Mouse (Mus musculus): ENCODE measurements at regions not wholly inside any gene's neighbourhood (a gene's known extent, or its start where the extent isn't known, plus 50 kb on each side); places are given as distances from the start of the nearest gene placed in this dataset.

DNA sequence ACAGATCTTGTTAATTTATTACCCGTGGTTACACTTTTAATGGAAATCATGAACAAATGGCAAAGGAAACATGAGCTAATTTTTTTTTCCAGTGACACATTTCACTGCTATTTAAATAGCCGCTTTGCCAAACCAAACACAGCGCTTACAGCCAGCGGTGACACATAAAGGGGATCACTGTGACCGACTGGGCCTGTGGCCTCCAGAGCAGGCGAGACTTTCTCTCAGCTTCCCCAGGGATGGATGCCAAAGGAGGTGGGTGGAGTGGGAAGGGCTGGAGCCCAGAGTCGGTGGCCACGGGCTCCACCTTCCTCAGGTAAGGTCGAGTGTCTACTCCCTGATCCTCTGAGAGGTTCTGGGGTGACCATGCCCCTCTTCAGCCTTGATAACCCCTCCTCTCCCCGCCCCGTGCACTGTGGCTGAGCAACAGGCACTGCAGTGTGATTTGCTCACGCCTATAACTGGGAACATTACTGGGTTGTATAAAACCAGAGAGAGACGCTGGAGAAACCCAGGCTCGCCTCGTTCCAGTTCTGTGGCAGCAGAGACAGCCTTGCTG is 66.6 kb upstream of the Pkdcc start:
- no peak for ATAC-seq
- 85% methylated on average over 15 of the region's 15 CpGs for WGBS

DNA sequence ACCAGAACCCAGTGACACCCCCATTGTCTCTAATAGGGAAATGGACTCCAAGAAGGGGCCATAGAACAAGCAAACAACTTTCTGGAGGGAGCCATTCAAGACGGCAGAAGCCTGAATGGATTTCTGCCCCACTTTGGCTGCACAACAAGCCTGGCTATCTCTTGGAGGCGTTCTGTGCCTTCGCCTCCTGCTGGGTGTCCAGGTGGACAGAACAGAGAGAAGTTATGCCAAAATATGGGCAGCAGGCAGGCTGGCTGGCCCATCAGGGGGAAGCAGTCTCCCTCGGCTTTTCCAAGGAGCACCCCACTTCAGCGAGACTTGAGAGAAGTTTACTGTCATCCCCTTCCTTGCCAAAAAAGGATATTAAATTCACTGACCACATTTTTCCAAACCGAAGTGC is 65.8 kb upstream of the Pkdcc start:
- no peaks in the 10 kb centered on the region for H3K27me3 ChIP-seq (ENCODE audit: insufficient read depth, low read length)
- no peak for ATAC-seq
- no peaks in the 10 kb centered on the region for H3K9me3 ChIP-seq (ENCODE audit: low read length)
- H3K27ac ChIP-seq, result no peak overlapping the region
- no peak for DNase-seq (ENCODE audit: low spot score)
- TF ChIP-seq CTCF (IDR thresholded peaks at IDR 0.05; ENCODE audit: low read depth), result no peak
- no peaks in the 10 kb centered on the region for H3K36me3 ChIP-seq (ENCODE audit: insufficient read depth, low read length)
- WGBS, result 81% methylated on average over 6 of the region's 6 CpGs
- no peak overlapping the region for H3K9ac ChIP-seq (replicated peaks; ENCODE audit: low read length)
- H3K4me1 ChIP-seq (ENCODE audit: insufficient read depth, low read length), result no peaks in the 10 kb centered on the region
- no peak overlapping the region for H3K4me2 ChIP-seq (ENCODE audit: low read depth, low read length)
- H3K4me3 ChIP-seq (ENCODE audit: low read length), result no peak overlapping the region

More for the DNA sequence above, 66.6 kb upstream of the Pkdcc start:
- Histone ChIP-seq H3K9ac (replicated peaks; ENCODE audit: low read length) (no peak overlapping the region), H3K9me3 (ENCODE audit: low read length) (no peaks in the 10 kb centered on the region), H3K4me1 (ENCODE audit: insufficient read depth, low read length) (no peaks in the 10 kb centered on the region), H3K4me2 (ENCODE audit: low read depth, low read length) (no peak overlapping the region), H3K27me3 (ENCODE audit: insufficient read depth, low read length) (no peaks in the 10 kb centered on the region), H3K4me3 (ENCODE audit: low read length) (no peak overlapping the region), H3K36me3 (ENCODE audit: insufficient read depth, low read length) (no peaks in the 10 kb centered on the region), H3K27ac (no peak overlapping the region)
- DNase-seq (ENCODE audit: low spot score), result no peak
- no peak for TF ChIP-seq CTCF (IDR thresholded peaks at IDR 0.05; ENCODE audit: low read depth)

DNA sequence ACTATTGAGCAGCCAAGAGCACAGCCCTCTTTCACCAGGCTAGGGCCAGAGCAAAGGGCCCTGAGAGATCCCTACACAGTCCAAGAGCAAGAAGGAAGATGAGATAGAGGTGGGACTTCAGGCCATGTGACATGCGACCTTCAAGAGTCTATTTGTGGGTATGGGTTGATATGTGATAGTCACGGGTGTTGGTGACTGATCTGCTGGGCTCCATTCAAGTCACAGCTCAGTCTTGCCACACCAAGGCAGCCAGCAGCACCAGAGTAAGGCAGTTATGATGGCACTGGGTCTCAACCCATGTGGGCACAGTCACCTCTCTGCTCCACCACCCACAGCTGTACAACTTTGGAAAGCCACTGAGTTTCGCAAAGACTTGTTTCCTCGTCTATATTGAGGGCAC is 60.0 kb upstream of the Pkdcc start:
- Histone ChIP-seq H3K27ac (no peak overlapping the region), H3K9me3 (ENCODE audit: low read length) (no peaks in the 10 kb centered on the region), H3K4me2 (ENCODE audit: low read depth, low read length) (no peak overlapping the region), H3K4me1 (ENCODE audit: insufficient read depth, low read length) (no peaks in the 10 kb centered on the region), H3K36me3 (ENCODE audit: insufficient read depth, low read length) (no peaks in the 10 kb centered on the region), H3K9ac (replicated peaks; ENCODE audit: low read length) (no peak overlapping the region), H3K27me3 (ENCODE audit: insufficient read depth, low read length) (no peaks in the 10 kb centered on the region), H3K4me3 (ENCODE audit: low read length) (no peak overlapping the region)
- no peak for ATAC-seq
- DNase-seq (ENCODE audit: low spot score), result no peak
- TF ChIP-seq CTCF (IDR thresholded peaks at IDR 0.05; ENCODE audit: low read depth), result no peak
- whole genome bisulfite sequencing, result 95% methylated on average over 4 of the region's 4 CpGs

- no peak for DNase-seq (ENCODE audit: low spot score)
- Histone ChIP-seq H3K4me1 (ENCODE audit: insufficient read depth, low read length) (no peaks in the 10 kb centered on the region), H3K27me3 (ENCODE audit: insufficient read depth, low read length) (no peaks in the 10 kb centered on the region), H3K9ac (replicated peaks; ENCODE audit: low read length) (no peak overlapping the region), H3K4me3 (ENCODE audit: low read length) (no peak overlapping the region), H3K27ac (no peak overlapping the region), H3K9me3 (ENCODE audit: low read length) (no peaks in the 10 kb centered on the region), H3K36me3 (ENCODE audit: insufficient read depth, low read length) (no peaks in the 10 kb centered on the region), H3K4me2 (ENCODE audit: low read depth, low read length) (no peak overlapping the region)
- ATAC-seq, result no peak
- no peak for TF ChIP-seq CTCF (IDR thresholded peaks at IDR 0.05; ENCODE audit: low read depth)
- WGBS, result 60% methylated on average over 8 of the region's 8 CpGs
These were observed 58.4 kb upstream of the Pkdcc start for GRCm38 (mm10) chr17:83156682-83157081.

DNA sequence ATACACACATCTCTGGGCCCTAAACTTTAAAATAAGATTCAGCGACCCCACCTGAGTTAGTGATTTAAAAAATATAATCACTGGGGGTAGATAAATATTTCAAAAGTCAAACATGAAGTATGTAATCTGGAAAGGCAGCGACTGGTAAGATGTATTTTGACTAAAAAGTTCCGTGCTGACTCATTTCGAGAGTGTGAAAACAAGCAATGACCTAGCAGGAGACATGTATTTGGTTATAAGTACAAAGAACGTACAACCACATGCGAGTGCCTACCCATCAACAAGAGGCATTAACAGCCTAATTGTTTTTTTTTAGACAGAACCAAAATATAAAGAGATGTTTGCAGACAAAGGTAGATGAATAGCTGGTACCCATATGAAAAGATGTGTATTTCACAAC is 57.0 kb upstream of the Pkdcc start:
- Histone ChIP-seq H3K9me3 (ENCODE audit: low read length) (no peaks in the 10 kb centered on the region), H3K4me2 (ENCODE audit: low read depth, low read length) (no peak overlapping the region), H3K9ac (replicated peaks; ENCODE audit: low read length) (no peak overlapping the region), H3K4me1 (ENCODE audit: insufficient read depth, low read length) (no peaks in the 10 kb centered on the region), H3K36me3 (ENCODE audit: insufficient read depth, low read length) (no peaks in the 10 kb centered on the region), H3K4me3 (ENCODE audit: low read length) (no peak overlapping the region), H3K27ac (no peak overlapping the region), H3K27me3 (ENCODE audit: insufficient read depth, low read length) (no peaks in the 10 kb centered on the region)
- ATAC-seq (no peak), DNase-seq (ENCODE audit: low spot score) (no peak)
- no peak for TF ChIP-seq CTCF (IDR thresholded peaks at IDR 0.05; ENCODE audit: low read depth)
- 91% methylated on average over 6 of the region's 6 CpGs for WGBS

GRCm38 (mm10) chr17:83158652-83159051 is 56.4 kb upstream of the Pkdcc start:
- Histone ChIP-seq H3K27ac (no peak overlapping the region), H3K27me3 (ENCODE audit: insufficient read depth, low read length) (no peaks in the 10 kb centered on the region), H3K9me3 (ENCODE audit: low read length) (no peaks in the 10 kb centered on the region), H3K4me1 (ENCODE audit: insufficient read depth, low read length) (no peaks in the 10 kb centered on the region), H3K36me3 (ENCODE audit: insufficient read depth, low read length) (no peaks in the 10 kb centered on the region), H3K9ac (replicated peaks; ENCODE audit: low read length) (no peak overlapping the region), H3K4me3 (ENCODE audit: low read length) (no peak overlapping the region), H3K4me2 (ENCODE audit: low read depth, low read length) (no peak overlapping the region)
- WGBS, result 82% methylated on average over 10 of the region's 10 CpGs
- no peak for DNase-seq (ENCODE audit: low spot score)
- ATAC-seq, result no peak
- no peak for TF ChIP-seq CTCF (IDR thresholded peaks at IDR 0.05; ENCODE audit: low read depth)

DNA sequence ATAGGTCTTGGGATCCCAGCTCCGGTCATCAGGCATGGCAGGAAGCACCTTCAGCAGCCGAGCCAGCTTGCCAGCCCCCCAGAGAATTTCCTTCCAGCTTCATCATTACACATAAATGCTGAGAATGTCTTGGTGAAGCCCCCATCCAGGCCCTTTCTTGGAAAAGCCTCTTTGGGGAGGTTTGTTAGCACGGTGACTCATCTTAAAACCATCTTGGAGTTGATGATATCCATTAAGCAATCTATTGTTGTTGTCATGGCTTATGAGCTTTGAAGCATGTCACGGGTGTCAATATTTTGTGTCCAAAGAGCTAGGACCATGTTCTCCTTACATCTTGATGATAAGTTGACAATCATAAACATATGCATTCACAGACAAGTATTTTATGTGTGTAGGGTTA is 55.5 kb upstream of the Pkdcc start:
- Histone ChIP-seq H3K9me3 (ENCODE audit: low read length) (no peaks in the 10 kb centered on the region), H3K4me3 (ENCODE audit: low read length) (no peak overlapping the region), H3K27ac (no peak overlapping the region), H3K27me3 (ENCODE audit: insufficient read depth, low read length) (no peaks in the 10 kb centered on the region), H3K9ac (replicated peaks; ENCODE audit: low read length) (no peak overlapping the region), H3K4me2 (ENCODE audit: low read depth, low read length) (no peak overlapping the region), H3K36me3 (ENCODE audit: insufficient read depth, low read length) (no peaks in the 10 kb centered on the region), H3K4me1 (ENCODE audit: insufficient read depth, low read length) (no peaks in the 10 kb centered on the region)
- TF ChIP-seq CTCF (IDR thresholded peaks at IDR 0.05; ENCODE audit: low read depth), result no peak
- no peak for ATAC-seq
- 89% methylated on average over 4 of the region's 4 CpGs for WGBS
- no peak for DNase-seq (ENCODE audit: low spot score)

Data from hindbrain, postnatal 0 days (tissue).